11 mouse cellular contexts compared by ENCODE assay signal in the genomic region with DNA sequence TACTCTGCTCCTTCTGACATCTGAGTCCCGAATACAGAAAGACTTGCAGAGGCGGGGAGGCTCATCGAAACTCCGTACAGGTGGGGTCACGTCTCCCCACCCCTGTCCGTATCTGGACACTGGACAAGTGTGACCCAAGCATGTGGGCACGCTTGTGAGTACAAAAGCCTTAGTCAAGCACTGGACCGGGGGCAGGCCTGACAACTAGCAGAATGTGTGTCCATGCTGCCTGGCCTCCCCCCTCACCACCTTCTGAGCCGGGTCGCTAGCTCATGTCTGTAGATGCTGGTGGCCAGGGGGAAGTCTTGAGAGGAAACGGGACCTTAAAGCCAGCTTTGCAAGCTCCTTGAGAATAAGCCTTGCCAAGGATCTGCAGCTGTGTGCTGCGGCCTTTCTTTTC. TPM values are rescaled to one million over a fixed set of nuclear protein-coding genes. Genes with fewer than 3 reads are reported as not detected.
A peak's percentile ranks its signal among the peaks of the same experiment; 100 is the strongest.
DNase-seq lines count a peak whose midpoint lies in the region; ATAC-seq and TF ChIP-seq lines count a peak whose summit lies in the region.
"Had no signal": no experiment of that assay in that cellular context is flagged by ENCODE, and none has a peak within 500 bp of the region (broad histone marks: within the 10 kb centered on the region; RNA-seq: fewer than 3 reads in every experiment).

No protein-coding gene starts in this region.

- H3K9ac ChIP-seq in lung, embryonic 15.5 days: no peak overlapping the region
- H3K9ac ChIP-seq in MEL (ENCODE audit: control insufficient read depth, low read depth, low read length, poor library complexity, severe bottlenecking): no peak overlapping the region
- peak overlapping the region; percentile 31; the same call in 1 of the 2 replicates for H3K9ac ChIP-seq in limb, embryonic 13.5 days

- TF ChIP-seq EP300 in MEL (IDR thresholded peaks at IDR 0.05; ENCODE audit: low read depth in 1 of 2, low read length in 2 of 2): no peak

- no peaks in the 10 kb centered on the region for H3K9me3 ChIP-seq in lung, embryonic 15.5 days
- no peaks in the 10 kb centered on the region for H3K9me3 ChIP-seq in MEL (replicated peaks; ENCODE audit: insufficient read depth, low read length)
- H3K9me3 ChIP-seq in limb, embryonic 13.5 days: no peaks in the 10 kb centered on the region
- H3K9me3 ChIP-seq: heart, embryonic 12.5 days had no signal

- no peak for TF ChIP-seq POLR2A in MEL (IDR thresholded peaks at IDR 0.05; ENCODE audit: control insufficient read depth in 1 of 2, insufficient read depth in 1 of 2, low read depth in 1 of 2, low read length in 2 of 2, poor library complexity in 1 of 2)

- TF ChIP-seq CTCF in gastrocnemius, adult 2 months (IDR thresholded peaks at IDR 0.05): no peak
- TF ChIP-seq CTCF in MEL (IDR thresholded peaks at IDR 0.05 in 2 of 3, conservative IDR thresholded peaks at IDR 0.05 in 1 of 3; ENCODE audit: control insufficient read depth in 1 of 3, insufficient read depth in 1 of 3, low read depth in 2 of 3, low read length in 3 of 3, poor library complexity in 1 of 3, severe bottlenecking in 1 of 3): no peak

- peak overlapping the region; percentile 89 for H3K27ac ChIP-seq in gastrocnemius, adult 2 months
- peak overlapping the region; percentile 78 for H3K27ac ChIP-seq in lung, embryonic 15.5 days
- no peak overlapping the region for H3K27ac ChIP-seq in MEL (ENCODE audit: control insufficient read depth, low read depth, low read length)
- H3K27ac ChIP-seq in limb, embryonic 13.5 days: peak overlapping the region; percentile 87

- 51% methylated on average over 12 of the region's 12 CpGs for WGBS in lung, embryonic 15.5 days
- WGBS in limb, embryonic 13.5 days: 52% methylated on average over 12 of the region's 12 CpGs

- no peak for DNase-seq in gastrocnemius, adult 2 months
- no peak for DNase-seq in gastrocnemius, postnatal 10 days
- DNase-seq in lung, adult 18-20 months: no peak
- DNase-seq in MEL (ENCODE audit: low read depth, low spot score): peak; percentile 28
- DNase-seq in cerebellum, adult 11 months: no peak
- DNase-seq in adrenal gland, adult (ENCODE audit: inconsistent age in 2 of 2, low spot score in 1 of 2): no peak
- DNase-seq: kidney, adult 11 months; thymus, postnatal 14 days had no signal

- peaks cover 88% of the 10 kb centered on the region for H3K79me2 ChIP-seq in MEL (ENCODE audit: control insufficient read depth, insufficient read depth, low read length, poor library complexity)

- no peak overlapping the region for H3K4me3 ChIP-seq in gastrocnemius, adult 2 months
- H3K4me3 ChIP-seq in lung, embryonic 15.5 days: no peak overlapping the region
- no peak overlapping the region for H3K4me3 ChIP-seq in MEL (ENCODE audit: control insufficient read depth in 1 of 2, insufficient read depth in 1 of 2, low read depth in 2 of 2, low read length in 2 of 2)
- H3K4me3 ChIP-seq in limb, embryonic 13.5 days: no peak overlapping the region
- H3K4me3 ChIP-seq: heart, embryonic 12.5 days had no signal

- no peak overlapping the region for H3K4me2 ChIP-seq in lung, embryonic 15.5 days
- peak overlapping the region; percentile 84 for H3K4me2 ChIP-seq in limb, embryonic 13.5 days (replicated peaks)

- no peaks in the 10 kb centered on the region for H3K27me3 ChIP-seq in lung, embryonic 15.5 days
- no peaks in the 10 kb centered on the region for H3K27me3 ChIP-seq in MEL (ENCODE audit: control insufficient read depth in 1 of 2, insufficient read depth in 2 of 2, low read length in 2 of 2)
- no peaks in the 10 kb centered on the region for H3K27me3 ChIP-seq in limb, embryonic 13.5 days
- H3K27me3 ChIP-seq: heart, embryonic 12.5 days had no signal

- no peak for ATAC-seq in lung, embryonic 15.5 days (ENCODE audit: borderline replicate concordance, extremely low read depth, low FRiP score, low TSS enrichment)
- no peak for ATAC-seq in limb, embryonic 13.5 days (ENCODE audit: low FRiP score, low read depth)

- intact Hi-C loops in gastrocnemius, adult 2 months (cut with DNase I): loop anchor here (5.0 kb wide), 1 partner anchor 141 kb away; a partner anchor contains a TSS

- peaks cover 5% of the 10 kb centered on the region; the same call in 1 of the 2 replicates for H3K36me3 ChIP-seq in lung, embryonic 15.5 days
- peaks cover 9 to 26% of the 10 kb centered on the region in 2 experiments for H3K36me3 ChIP-seq in MEL (ENCODE audit: control insufficient read depth in 1 of 2, insufficient read depth in 2 of 2, low read length in 2 of 2)
- H3K36me3 ChIP-seq in limb, embryonic 13.5 days: peaks cover 16% of the 10 kb centered on the region

- no peak for TF ChIP-seq RAD21 in MEL (IDR thresholded peaks at IDR 0.05; ENCODE audit: low read depth, low read length)

- peaks cover 74% of the 10 kb centered on the region for H3K4me1 ChIP-seq in lung, embryonic 15.5 days
- H3K4me1 ChIP-seq in MEL (ENCODE audit: control insufficient read depth in 1 of 2, insufficient read depth in 2 of 2, low read length in 2 of 2): peaks cover 16 to 37% of the 10 kb centered on the region in 2 experiments
- peaks cover 82% of the 10 kb centered on the region for H3K4me1 ChIP-seq in limb, embryonic 13.5 days

TF ChIP-seq in MEL, 35 proteins besides CTCF, POLR2A, EP300 and RAD21:
- TF ChIP-seq NRF1 (IDR thresholded peaks at IDR 0.05; ENCODE audit: insufficient read depth, low read depth, low read length, poor library complexity, severe bottlenecking) (no peak), POLR2AphosphoS2 (IDR thresholded peaks at IDR 0.05; ENCODE audit: low read length) (no peak), RCOR1 (IDR thresholded peaks at IDR 0.05; ENCODE audit: low read depth, low read length) (no peak), BHLHE40 (IDR thresholded peaks at IDR 0.05; ENCODE audit: borderline replicate concordance, low read depth, low read length) (no peak), MXI1 (IDR thresholded peaks at IDR 0.05; ENCODE audit: low read depth, low read length) (no peak), KAT2A (conservative IDR thresholded peaks at IDR 0.05; ENCODE audit: low read depth, low read length) (no peak), TBP (IDR thresholded peaks at IDR 0.05; ENCODE audit: low read depth, low read length) (no peak), HCFC1 (IDR thresholded peaks at IDR 0.05; ENCODE audit: low read depth, low read length) (no peak), ZC3H11A (IDR thresholded peaks at IDR 0.05; ENCODE audit: low read depth, low read length) (no peak), ZNF384 (IDR thresholded peaks at IDR 0.05; ENCODE audit: low read depth, low read length) (no peak), ZMIZ1 (IDR thresholded peaks at IDR 0.05; ENCODE audit: low read depth, low read length) (no peak)

RNA-seq across cellular contexts. Expression of a gene that starts 10.6 kb away (rescaled TPM):
- 10 to 100 TPM; 27.5 to 43.4 TPM for total RNA-seq in gastrocnemius, adult 2 months (2021)
- 10 to 100 TPM; 24.2 to 29.1 TPM for total RNA-seq in gastrocnemius, postnatal 10 days (2021)
- 74.3 and 76.8 TPM in 2 replicates for polyA plus RNA-seq in lung, embryonic 15.5 days (2015; fragmentation: Nextera tagmentation; extraction: Ambion mirVana)
- total RNA-seq in MEL (2012; rRNA removed): 288 and 305 TPM in 2 replicates
- polyA plus RNA-seq in MEL (2012; ENCODE audit: insufficient read depth in 1 of 2, insufficient read length in 2 of 2, low read depth in 1 of 2, low replicate concordance in 2 of 2, missing spikeins in 1 of 2): 100 to 1,000 TPM in 1 of 2 experiments, not detected in 1; 241 TPM
- 64.5 and 65.7 TPM in 2 replicates for polyA plus RNA-seq in limb, embryonic 13.5 days (2015; fragmentation: Nextera tagmentation; extraction: Ambion mirVana)
